Mouse (Mus musculus) intestine, postnatal 0 days (tissue): ENCODE results near the gene Erbb2. TPM values are rescaled to one million over a fixed set of nuclear protein-coding genes. Genes with fewer than 3 reads are reported as not detected.
A peak's percentile ranks its signal among the peaks of the same experiment; 100 is the strongest.

Experiments used
- ATAC-seq: fragments of 200-750 bp; cut with Nextera tagmentation; 2 replicates; pipeline ENCODE4 v1.8.0; 2017; ENCODE audit warnings: mild to moderate bottlenecking, moderate TSS enrichment, moderate library complexity
- H3K27ac ChIP-seq: fragments of 300-500 bp; sonication (generic); 2 replicates; pipeline ENCODE4 v1.5.1; 2014; ENCODE audit warnings: mild to moderate bottlenecking, low read depth, low read length, moderate library complexity
- H3K27me3 ChIP-seq: fragments of 300-500 bp; sonication (generic); replicated peaks from 2 replicates; pipeline ENCODE4 v1.6.1; 2014; ENCODE audit warnings: low read length, mixed read lengths; ENCODE audit not compliant: control insufficient read depth, insufficient read depth
- H3K36me3 ChIP-seq: fragments of 300-500 bp; sonication (generic); 2 replicates; pipeline ENCODE4 v1.6.1; 2014; ENCODE audit warnings: mild to moderate bottlenecking, moderate library complexity; ENCODE audit not compliant: control insufficient read depth, insufficient read depth
- H3K4me1 ChIP-seq: fragments of 300-500 bp; sonication (generic); replicated peaks from 2 replicates; pipeline ENCODE4 v1.6.1; 2014; ENCODE audit warnings: antibody characterized with exemption, low read length, mixed read lengths; ENCODE audit not compliant: control insufficient read depth, insufficient read depth
- H3K4me2 ChIP-seq: fragments of 300-500 bp; sonication (generic); replicated peaks from 2 replicates; pipeline ENCODE4 v1.6.1; 2014; ENCODE audit warnings: low read depth, mild to moderate bottlenecking, moderate library complexity
- H3K4me3 ChIP-seq: fragments of 300-500 bp; sonication (generic); 2 replicates; pipeline ENCODE4 v1.5.1; 2014; ENCODE audit warnings: low read depth, low read length
- H3K9ac ChIP-seq: fragments of 300-500 bp; sonication (generic); 2 replicates; pipeline ENCODE4 v1.6.1; 2014; ENCODE audit warnings: mild to moderate bottlenecking, low read depth, low read length
- H3K9me3 ChIP-seq: fragments of 300-500 bp; sonication (generic); 2 replicates; pipeline ENCODE4 v1.6.1; 2016; ENCODE audit warnings: mixed run types; ENCODE audit not compliant: control insufficient read depth
- CTCF ChIP-seq: sonication (generic); IDR thresholded peaks from 2 replicates; pipeline ENCODE4 v1.5.1; 2016; ENCODE audit warnings: low read depth, mild to moderate bottlenecking, control low read depth, antibody characterized with exemption, moderate library complexity
- WGBS: fragments of 180-500 bp; shearing (Covaris S2); extraction: QIAGEN DNeasy Blood & Tissue Kit; methylation state at CpG from one replicate; pipeline ENCODE4 v1.1.7; 2014; 5-methylcytosine and 5-hydroxymethylcytosine counted together
- polyA plus RNA-seq: library from polyadenylated mRNA; unstranded; fragments of >200 nt; fragmentation: Nextera tagmentation; extraction: Ambion mirVana; gene quantifications from 2 replicates; pipeline ENCODE4 v1.2.1, GENCODE M21; 2015

The Erbb2 gene
- polyA plus RNA-seq, 1 experiment from 2014 or later = 19.4 TPM

GRCm38 (mm10) chr11:98387056-98387577 is 25.2 kb upstream of the Erbb2 start:
- H3K27ac ChIP-seq = no peak overlapping the region
- H3K4me2 ChIP-seq = no peak overlapping the region
- H3K9ac ChIP-seq = no peak overlapping the region
- no peaks in the 10 kb centered on the region for H3K9me3 ChIP-seq
- ATAC-seq = no peak
- peaks cover 18% of the 10 kb centered on the region; the same call in 1 of the 2 replicates for H3K27me3 ChIP-seq
- no peak for TF ChIP-seq CTCF
- no peaks in the 10 kb centered on the region for H3K36me3 ChIP-seq
- WGBS = 55% methylated on average over 14 of the region's 14 CpGs
- H3K4me3 ChIP-seq = no peak overlapping the region
- H3K4me1 ChIP-seq = no peaks in the 10 kb centered on the region

GRCm38 (mm10) chr11:98388282-98388681 is 24.0 kb upstream of the Erbb2 start:
- peaks cover 18% of the 10 kb centered on the region; the same call in 1 of the 2 replicates for H3K27me3 ChIP-seq
- WGBS = 77% methylated on average over 10 of the region's 10 CpGs
- no peak overlapping the region for H3K27ac ChIP-seq
- no peak for TF ChIP-seq CTCF
- H3K4me1 ChIP-seq = peaks cover 4% of the 10 kb centered on the region; the same call in 1 of the 2 replicates
- H3K4me2 ChIP-seq = no peak overlapping the region
- H3K36me3 ChIP-seq = no peaks in the 10 kb centered on the region
- no peak overlapping the region for H3K4me3 ChIP-seq
- ATAC-seq = no peak
- no peaks in the 10 kb centered on the region for H3K9me3 ChIP-seq
- H3K9ac ChIP-seq = no peak overlapping the region

- no peak for ATAC-seq
- no peaks in the 10 kb centered on the region for H3K9me3 ChIP-seq
- H3K36me3 ChIP-seq = no peaks in the 10 kb centered on the region
- TF ChIP-seq CTCF = peak; percentile 81
- no peak overlapping the region for H3K9ac ChIP-seq
- no peak overlapping the region for H3K4me3 ChIP-seq
- H3K4me1 ChIP-seq = peaks cover 5% of the 10 kb centered on the region; the same call in 1 of the 2 replicates
- H3K27ac ChIP-seq = no peak overlapping the region
- H3K27me3 ChIP-seq = peaks cover 18% of the 10 kb centered on the region; the same call in 1 of the 2 replicates
- WGBS = 28% methylated on average over 9 of the region's 9 CpGs
- H3K4me2 ChIP-seq = no peak overlapping the region
Measured at GRCm38 (mm10) chr11:98389221-98389780, 23.0 kb upstream of the Erbb2 start.

- Histone ChIP-seq H3K9ac (no peak overlapping the region), H3K27ac (no peak overlapping the region), H3K4me3 (no peak overlapping the region), H3K36me3 (no peaks in the 10 kb centered on the region), H3K4me2 (no peak overlapping the region), H3K9me3 (no peaks in the 10 kb centered on the region), H3K4me1 (peaks cover 5% of the 10 kb centered on the region; the same call in 1 of the 2 replicates), H3K27me3 (peaks cover 18% of the 10 kb centered on the region; the same call in 1 of the 2 replicates)
- TF ChIP-seq CTCF = no peak
- no peak for ATAC-seq
- 63% methylated on average over 12 of the region's 12 CpGs for WGBS
Measured at GRCm38 (mm10) chr11:98390141-98390540, 22.1 kb upstream of the Erbb2 start.

GRCm38 (mm10) chr11:98392034-98392433 is 20.2 kb upstream of the Erbb2 start:
- H3K36me3 ChIP-seq = no peaks in the 10 kb centered on the region
- ATAC-seq = no peak
- no peak overlapping the region for H3K4me2 ChIP-seq
- no peak overlapping the region for H3K4me3 ChIP-seq
- H3K27me3 ChIP-seq = peaks cover 10% of the 10 kb centered on the region; the same call in 1 of the 2 replicates
- no peak overlapping the region for H3K9ac ChIP-seq
- peaks cover 9% of the 10 kb centered on the region; the same call in 1 of the 2 replicates for H3K4me1 ChIP-seq
- 19% methylated on average over 7 of the region's 8 CpGs for WGBS
- no peak overlapping the region for H3K27ac ChIP-seq
- TF ChIP-seq CTCF = no peak
- H3K9me3 ChIP-seq = no peaks in the 10 kb centered on the region

- Histone ChIP-seq H3K27ac (peak overlapping the region; percentile 54; the same call in 1 of the 2 replicates), H3K4me2 (0 out of 2 replicates have a peak overlapping the region, but pooled peaks have one; percentile 13), H3K4me3 (no peak overlapping the region), H3K9me3 (no peaks in the 10 kb centered on the region), H3K27me3 (peaks cover 4% of the 10 kb centered on the region; the same call in 1 of the 2 replicates), H3K36me3 (peaks cover 2% of the 10 kb centered on the region; the same call in 1 of the 2 replicates), H3K9ac (no peak overlapping the region), H3K4me1 (peaks cover 9% of the 10 kb centered on the region; the same call in 1 of the 2 replicates)
- 24% methylated on average over 4 of the region's 4 CpGs for WGBS
- ATAC-seq = no peak
- no peak for TF ChIP-seq CTCF
Measured at GRCm38 (mm10) chr11:98392645-98393044, 19.6 kb upstream of the Erbb2 start.
